Mouse (Mus musculus) c-Kit-negative CD71-positive TER-119-positive erythroid progenitor cells, embryonic 14.5 days (primary cell): ENCODE measurements around the gene Olfr370.

Experiments used
- DNase-seq: peaks from one replicate; pipeline ENCODE4 v3.0.0-alpha.2; 2013; ENCODE audit warnings: low read depth, low spot score

The Olfr370 gene

DNA sequence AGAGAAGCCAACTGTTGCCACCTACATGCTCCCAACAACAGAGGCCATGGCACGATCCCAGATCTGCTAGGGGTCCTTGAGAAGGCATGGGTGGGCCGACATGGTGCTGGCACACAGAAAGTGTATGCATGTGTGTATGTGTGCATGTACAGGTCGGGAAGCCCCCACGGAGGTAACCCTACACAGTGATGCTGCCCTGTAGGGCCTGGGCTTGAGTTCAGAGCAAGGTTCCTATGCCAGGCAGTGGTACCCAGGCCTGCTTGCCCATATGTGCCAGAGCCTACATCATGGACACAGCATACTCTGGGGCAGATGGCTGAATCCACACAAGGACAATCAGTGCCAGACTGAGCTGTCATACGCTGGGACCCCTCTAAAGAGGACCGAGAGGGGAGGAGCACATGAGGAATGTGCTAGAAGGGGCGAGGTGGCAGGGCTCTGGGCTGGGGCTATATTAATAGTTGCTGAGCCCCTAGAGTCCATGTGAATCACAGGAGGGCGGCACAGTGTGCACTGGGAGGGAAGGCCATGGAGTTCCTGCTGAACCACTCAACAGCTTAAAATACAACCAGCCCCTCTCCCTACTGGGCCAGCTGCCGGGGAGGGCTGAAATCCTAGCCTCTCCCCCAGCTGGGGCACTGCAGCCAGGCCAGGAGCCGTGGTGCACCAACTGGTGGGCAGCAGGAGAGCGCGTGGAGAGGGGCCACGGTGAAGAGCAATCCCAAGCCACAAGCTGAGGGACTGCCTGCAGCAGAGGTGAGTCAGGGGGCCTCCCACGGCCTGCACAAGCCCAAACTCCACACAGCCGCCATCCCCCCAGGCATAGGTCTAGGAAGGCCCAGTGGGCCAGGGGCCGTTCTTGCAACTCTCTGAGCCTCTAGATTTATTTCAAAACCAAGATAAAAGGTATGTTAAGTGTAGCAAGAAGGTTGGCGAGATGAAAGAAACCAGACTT is 40.3 kb downstream of the Olfr370 start:
- DNase-seq = no peak

DNA sequence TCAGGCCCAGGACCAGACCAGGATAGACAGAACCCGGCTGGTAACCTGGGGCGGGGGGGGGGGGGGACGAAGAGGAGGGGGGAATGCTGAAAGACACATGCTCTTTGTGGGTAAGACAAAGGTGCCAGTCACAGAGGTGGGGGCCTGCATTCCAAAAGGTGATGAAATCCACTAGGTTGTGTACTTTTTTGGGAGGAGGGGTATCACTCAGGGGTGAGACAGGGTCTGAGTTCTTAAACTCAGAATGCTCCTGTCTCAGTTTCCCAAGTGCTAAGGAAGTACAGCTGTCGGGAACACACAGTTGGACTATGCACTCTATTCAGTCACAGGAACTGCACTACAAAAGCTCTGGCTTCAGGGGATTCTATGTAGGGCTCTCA is 40.9 kb downstream of the Olfr370 start:
- DNase-seq = no peak

DNA sequence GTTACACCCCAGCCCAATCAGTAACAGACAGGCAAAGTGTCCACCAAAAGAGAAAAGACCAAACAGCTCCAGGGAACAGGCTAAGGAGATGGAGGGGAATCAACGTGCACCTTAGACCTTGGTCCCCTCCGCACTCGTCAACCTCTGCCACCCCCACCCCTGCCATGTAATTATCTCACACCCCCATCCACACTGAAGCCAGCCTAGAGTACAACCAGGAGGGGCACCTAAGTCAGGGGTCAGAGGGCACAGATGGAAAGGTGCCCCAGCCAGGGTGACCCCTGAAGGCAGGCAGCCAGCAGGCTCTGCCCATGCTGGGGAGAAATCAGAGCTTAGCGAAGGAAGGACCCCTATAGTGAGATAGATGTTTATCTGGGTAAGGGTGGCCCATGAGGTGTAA is 41.3 kb downstream of the Olfr370 start:
- no peak for DNase-seq

DNA sequence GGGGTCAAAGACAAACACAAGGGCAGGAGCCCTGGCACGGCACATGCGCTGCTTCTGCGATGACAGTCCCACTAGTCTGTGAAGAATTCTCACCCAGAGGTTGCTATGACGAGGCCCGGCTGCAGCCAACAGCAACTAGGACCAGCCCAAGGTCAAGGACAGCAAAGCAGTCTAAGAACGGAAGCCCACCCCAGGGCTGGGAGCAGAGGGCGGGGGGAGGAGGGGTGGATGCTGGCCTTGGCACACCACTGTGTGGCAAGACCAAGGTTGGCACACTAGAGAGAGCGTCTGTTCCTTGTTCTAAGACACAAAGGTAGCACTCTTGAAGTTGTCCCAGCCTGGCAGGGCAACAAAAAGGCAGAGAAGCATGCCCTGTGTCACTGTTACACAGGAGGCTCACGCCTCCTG is 41.8 kb downstream of the Olfr370 start:
- no peak for DNase-seq

DNA sequence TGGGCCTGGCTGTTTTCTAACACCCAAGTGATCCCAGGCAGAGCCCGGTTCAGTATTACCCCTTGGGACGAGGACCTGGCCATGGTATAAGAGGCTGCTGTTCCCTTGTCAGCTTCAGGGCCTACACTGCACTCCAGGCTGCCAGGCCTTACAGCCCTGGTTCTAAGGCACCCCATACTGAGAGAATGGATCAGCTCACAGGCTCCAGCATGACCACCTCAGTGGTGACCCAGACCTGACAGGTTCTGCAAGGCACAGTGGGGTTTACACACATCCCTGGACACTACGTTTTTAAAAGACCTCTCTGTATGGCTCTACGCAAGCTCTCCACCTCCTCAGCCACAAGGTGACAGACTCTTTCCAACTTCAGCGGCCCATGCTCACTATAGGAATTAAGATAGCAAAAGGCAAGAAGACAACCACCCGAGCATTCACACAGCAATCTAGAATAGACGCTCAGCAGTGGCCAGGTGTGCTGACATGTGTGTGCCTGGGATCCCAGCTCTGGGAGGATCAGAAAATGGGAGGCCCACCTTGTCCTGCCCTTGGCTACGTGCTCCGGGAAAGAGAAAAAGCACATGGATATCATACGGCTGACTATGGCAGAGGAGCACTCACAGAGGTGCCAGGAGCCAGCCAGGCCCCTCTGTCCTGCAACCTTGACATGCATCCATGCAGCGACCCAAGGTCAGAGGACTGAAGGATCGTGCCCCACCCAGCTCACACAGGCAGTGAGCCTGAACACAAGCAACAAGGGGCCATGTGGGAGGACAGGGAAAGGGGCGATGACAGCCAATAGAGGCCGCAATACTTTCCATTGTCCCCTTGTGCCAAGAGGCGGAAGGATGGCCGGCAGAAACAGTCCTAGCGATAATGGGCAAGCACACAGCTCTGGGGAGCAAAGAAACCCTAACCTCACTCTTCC is 42.8 kb downstream of the Olfr370 start:
- DNase-seq = no peak

DNA sequence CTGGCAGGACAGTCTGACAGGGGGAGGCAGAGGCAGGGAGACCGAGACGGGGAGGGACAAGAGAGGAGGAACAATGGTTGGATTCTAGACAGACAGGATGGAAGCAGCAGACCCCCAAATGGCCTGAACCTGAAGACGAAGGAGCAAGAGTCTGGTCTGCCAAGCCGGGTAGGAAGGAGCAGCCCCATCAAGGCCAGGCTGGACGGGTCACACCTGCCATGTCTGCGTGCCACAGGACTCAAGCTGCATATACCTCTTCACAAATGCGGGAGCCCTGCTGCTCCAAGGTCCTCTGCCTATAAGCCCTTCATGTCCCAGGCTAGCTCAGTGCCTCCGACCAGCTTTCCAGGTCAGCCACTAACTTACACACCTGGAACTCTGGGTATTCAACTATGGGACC is 44.1 kb downstream of the Olfr370 start:
- no peak for DNase-seq

DNA sequence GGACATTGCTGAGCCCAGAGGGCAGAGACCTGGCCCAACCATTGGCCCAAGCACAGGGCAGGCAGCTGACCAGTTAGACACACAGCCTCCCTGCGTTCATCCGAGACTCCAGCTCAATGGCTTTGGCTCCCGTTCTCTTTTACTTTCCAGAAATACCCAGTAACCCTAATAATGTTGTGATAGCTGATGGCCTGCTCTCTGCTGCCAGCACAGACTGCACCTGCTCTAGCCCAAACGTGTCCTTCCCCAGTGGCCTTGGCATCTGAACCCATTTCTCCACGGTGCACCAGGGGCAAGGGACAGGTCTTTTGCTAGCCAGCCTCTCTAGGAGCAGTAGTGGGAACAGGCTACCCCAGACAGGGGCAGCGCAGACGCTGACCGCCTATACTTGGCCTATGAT is 45.2 kb downstream of the Olfr370 start:
- DNase-seq = no peak

DNA sequence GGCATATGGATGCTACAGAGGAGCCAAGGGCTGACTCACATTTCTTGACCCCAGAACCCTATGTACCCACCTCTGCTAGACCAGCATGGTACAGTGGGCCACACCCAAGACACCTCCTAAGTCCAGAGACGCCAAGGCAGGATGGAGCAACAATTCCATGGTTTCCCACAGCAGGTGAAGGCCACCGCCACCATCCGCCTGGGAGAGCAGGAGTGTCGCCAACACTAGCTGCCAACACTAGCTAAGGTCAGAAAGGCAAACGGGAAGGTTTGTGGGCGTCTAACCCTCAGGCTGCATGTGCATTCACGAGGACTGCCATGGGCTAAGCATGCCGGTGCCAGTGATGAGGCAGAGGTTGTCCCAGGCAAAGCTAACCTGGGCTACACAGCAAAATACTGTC is 46.6 kb downstream of the Olfr370 start:
- no peak for DNase-seq

DNA sequence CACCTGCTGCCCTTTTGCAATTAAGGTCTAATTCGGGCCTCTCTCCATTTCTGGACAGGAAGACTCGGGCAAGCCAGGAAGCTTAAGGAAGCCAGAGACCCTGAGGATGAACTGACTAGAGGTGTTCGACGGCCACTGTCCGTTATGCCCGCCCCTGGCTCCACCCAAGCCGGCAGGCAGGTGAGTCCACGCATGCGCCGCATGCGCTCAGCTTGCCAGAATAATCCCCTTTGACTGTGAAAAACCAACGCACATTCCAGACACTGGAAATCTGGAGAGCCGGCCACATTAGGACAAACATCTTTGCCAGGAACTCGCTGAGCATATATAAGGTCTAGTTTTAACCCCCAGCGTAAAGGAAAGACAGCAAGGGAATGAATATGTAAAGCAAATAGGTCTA is 47.7 kb downstream of the Olfr370 start:
- DNase-seq = no peak

DNA sequence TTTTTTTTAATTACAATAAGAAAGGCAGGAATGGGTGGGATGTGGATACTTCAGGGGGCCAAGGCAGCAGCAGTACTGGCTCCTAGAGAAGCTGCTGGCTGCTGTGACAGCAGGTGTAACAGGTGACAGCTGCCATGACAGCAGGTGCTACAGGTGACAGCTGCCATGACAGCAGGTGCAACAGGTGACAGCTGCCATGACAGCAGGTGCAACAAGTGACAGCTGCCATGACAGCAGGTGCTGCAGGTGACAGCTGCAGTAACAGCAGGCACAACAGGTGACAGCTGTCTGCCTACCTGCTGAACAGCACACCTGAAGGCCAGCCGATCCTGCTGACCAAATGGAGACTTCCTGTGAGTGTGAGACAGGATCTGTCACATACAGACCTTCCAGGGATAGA is 49.2 kb downstream of the Olfr370 start:
- DNase-seq = no peak

DNA sequence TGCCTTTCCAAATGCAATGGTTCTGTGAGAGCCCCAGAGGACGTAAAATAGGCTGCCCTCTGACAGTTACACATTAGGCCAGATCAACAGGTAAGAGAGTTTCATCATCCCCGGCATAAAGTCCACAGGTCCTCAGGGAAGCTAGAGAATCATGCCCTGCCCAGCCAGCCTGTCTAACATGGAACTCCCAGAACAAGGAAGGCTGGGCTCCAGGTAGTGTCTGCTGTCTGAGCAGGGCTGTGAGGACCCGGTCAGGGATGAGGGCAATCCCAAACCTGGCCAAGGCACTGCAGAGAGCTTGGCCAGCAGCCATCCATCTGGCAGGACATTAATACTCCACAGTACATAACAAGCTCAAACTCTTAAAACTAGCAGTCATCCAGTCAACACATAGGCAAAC is 49.8 kb downstream of the Olfr370 start:
- DNase-seq = no peak

DNA sequence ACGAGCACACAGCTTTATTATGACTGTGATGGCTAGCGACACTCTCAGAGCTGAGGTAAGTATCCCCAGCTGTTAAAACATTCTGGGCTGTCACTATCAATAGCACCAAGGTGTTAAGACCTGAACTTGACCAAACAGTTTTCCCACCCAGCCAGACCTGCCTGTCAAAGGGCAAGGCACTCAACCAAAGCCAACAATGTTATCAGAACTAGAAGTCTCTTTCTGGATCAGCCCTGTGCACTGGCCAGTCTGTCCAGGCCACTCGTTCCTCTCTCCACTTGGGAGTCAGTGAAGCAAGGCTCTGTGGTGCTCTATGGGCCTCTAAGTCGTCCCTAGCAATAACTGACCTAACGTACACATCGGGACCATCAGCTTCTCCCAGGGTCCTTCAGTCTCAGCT is 52.1 kb downstream of the Olfr370 start:
- DNase-seq = no peak

DNA sequence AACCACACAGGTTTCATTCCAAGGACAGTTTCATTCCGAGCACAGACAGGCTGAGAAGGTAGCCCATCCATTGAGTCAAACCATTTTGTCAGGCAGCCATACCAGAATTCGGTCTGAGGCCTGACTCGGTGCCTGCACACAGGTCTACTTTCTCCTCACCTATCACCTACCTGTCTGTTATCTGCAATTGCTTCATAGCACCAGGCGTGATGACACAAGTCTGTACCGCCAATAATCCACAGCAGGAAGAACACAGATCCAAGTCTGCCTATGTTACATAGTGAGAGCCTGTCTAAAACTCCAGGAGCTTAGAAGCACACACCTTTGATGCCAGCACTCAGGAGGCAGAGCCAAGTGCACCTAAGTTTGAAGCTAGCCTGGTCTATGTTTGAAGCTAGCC is 53.3 kb downstream of the Olfr370 start:
- no peak for DNase-seq

DNA sequence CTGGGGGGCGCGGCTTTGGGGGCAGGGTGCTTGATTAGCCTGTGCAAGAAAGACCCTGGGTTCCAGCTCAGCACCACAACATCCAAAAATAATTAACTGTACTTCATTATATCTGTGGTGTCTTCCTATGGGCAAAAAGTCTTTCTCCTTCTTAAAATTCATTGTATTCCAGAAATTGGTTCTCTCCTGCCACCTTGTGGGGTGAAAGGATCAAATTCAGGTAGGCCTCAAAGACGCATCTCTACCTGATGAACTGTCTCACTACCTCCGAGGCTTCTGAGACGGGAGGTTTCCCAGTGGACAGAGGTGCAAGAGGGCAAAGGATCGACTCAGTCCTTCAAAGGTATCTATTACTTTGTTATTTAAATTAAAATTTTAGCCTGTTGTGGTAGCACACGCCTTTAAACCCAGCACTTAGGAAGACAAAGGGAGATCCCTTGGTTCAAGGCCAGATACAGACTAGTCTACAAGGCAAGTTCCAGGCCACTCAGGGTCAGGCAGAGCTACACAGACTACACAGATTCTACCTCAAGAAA is 55.0 kb downstream of the Olfr370 start:
- no peak for DNase-seq

DNA sequence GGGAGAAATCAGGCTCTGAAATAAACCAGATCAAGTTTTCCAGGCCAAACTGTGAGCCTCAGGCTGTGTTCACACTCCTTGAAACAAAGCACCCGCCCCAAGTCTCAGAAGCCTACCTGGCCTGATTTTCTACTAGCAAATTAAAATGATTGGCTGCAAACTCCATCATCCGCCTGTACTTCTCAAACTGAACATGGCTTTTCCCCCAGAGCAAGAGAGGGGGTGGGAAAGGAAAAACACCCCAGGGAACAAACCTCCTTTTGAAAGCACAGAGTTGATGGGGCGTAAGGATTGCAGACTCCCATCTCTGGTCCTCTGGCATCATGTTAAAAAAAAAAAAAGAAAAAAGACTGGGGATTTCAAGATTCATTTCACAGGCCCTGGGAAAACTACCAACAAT is 57.1 kb downstream of the Olfr370 start:
- DNase-seq = no peak

DNA sequence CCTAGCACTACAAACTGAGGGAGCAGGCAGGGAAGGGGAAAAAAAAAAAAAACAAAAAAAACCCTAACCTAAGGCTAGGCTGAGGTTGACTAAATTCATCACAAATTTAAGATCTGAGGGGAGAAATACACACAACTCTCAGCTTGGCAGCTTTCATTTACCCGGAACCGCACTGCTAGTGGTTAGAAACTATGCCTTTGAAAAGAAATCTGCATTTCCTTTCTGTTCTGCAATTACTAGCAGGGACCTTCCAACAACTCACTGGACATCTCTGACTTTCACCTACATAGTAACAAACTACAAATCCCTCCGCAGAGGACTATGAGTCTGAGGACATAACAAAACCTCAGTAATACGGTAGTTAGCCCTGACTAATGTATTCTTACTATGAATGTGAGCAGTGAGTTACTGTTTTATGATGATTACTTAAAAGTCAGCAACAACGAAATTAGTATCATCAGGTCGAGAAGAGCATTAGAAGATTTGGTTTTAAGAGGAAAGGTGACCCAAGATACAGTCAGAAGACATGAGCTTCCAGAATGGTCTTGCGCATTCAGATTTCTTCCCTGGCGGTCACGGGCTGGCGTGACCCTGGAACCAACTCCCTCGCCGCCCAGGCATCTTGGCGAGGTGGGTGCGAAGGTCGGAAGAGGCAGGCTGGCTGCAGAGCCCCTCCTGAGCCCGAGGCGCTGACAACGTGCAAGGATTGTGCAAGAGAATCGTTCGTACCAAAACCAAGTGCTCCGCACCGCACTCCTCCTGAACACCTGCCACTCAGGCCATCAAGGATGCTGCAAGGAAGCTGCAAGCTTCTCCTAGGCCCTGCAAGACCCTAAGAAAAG is 58.0 kb downstream of the Olfr370 start:
- no peak for DNase-seq

DNA sequence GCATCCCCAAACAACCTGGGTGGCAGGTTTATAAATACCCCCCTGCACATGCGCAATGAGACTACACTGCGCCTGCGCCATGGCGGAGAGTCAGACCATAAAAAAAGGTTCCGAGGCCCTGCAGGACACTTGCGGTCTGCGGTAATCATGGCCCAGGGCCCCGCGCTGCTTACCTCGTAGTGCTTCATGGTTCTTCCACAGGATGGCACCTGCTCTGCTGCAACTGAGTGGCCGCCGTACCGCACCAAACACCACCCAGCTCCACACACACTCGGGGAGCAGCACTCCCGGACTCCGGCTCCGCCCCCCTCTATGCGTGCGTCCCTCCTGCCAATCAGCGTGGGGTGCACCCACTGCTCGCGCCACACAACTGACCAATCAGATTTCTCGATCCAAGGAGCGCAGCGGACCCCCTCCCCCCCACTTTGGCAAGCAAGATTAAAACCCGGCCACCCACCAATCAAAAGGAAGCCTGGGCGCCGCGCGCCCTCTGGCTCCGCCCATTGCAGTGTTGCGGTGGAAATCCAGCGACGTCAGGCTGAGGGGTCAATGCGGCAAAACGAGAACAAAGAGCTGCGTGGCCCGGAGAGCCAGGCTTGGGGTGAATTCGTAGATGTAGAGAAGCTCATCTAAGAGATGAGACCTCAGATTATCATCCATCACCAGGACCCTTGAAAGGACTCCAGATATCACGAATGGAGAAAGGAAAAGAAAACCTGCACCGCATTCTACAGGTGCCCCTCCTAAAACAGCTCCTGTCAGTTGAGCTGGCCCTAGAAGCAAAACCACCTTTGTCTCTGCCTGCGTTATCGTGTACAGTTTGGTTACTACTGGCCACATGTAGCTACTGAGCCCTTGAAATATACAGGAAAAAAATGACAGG is 58.8 kb downstream of the Olfr370 start:
- DNase-seq = peak; percentile 95
